Mouse (Mus musculus) embryonic facial prominence, embryonic 11.5 days (tissue): ENCODE results near the gene Rsph3b. TPM values are rescaled to one million over a fixed set of nuclear protein-coding genes. Genes with fewer than 3 reads are reported as not detected.
"Not testable (repeated sequence)": the region's sequence is repeated elsewhere in the genome, so short reads cannot be mapped to it uniquely, and the experiment has no call there.

Source experiments
- ATAC-seq: fragments of 200-750 bp; cut with Nextera tagmentation; replicated peaks from 2 replicates; pipeline ENCODE4 v1.8.0; 2017; ENCODE audit warnings: low read depth; ENCODE audit not compliant: insufficient number of reproducible peaks, low FRiP score, low TSS enrichment
- DNase-seq: peaks from one replicate; pipeline ENCODE4 v3.0.0-alpha.2; 2015; ENCODE audit warnings: low spot score
- H3K27ac ChIP-seq: fragments of 300-500 bp; sonication (generic); replicated peaks from 2 replicates; pipeline ENCODE4 v1.5.1; 2014; ENCODE audit warnings: mild to moderate bottlenecking, low read depth, low read length, control low read depth
- H3K27me3 ChIP-seq: fragments of 300-500 bp; sonication (generic); 2 replicates; pipeline ENCODE4 v1.6.1; 2014; ENCODE audit warnings: mild to moderate bottlenecking, low read length, moderate library complexity, mixed read lengths; ENCODE audit not compliant: control insufficient read depth, insufficient read depth
- H3K36me3 ChIP-seq: fragments of 300-500 bp; sonication (generic); replicated peaks from 2 replicates; pipeline ENCODE4 v1.6.1; 2014; ENCODE audit warnings: low read depth, mild to moderate bottlenecking, low read length, moderate library complexity, mixed read lengths; ENCODE audit not compliant: control insufficient read depth, insufficient read depth
- H3K4me1 ChIP-seq: fragments of 300-500 bp; sonication (generic); 2 replicates; pipeline ENCODE4 v1.6.1; 2014; ENCODE audit warnings: low read length, mixed read lengths; ENCODE audit not compliant: control insufficient read depth, insufficient read depth
- H3K4me2 ChIP-seq: fragments of 300-500 bp; sonication (generic); 2 replicates; pipeline ENCODE4 v1.6.1; 2014; ENCODE audit warnings: low read depth, mild to moderate bottlenecking, control low read depth, low read length, moderate library complexity
- H3K4me3 ChIP-seq: fragments of 300-500 bp; sonication (generic); 2 replicates; pipeline ENCODE4 v1.5.1; 2014; ENCODE audit warnings: low read depth, low read length, control low read depth
- H3K9ac ChIP-seq: fragments of 300-500 bp; sonication (generic); replicated peaks from 2 replicates; pipeline ENCODE4 v1.6.1; 2014; ENCODE audit warnings: mild to moderate bottlenecking, control low read depth, low read length
- H3K9me3 ChIP-seq: fragments of 300-500 bp; sonication (generic); replicated peaks from 2 replicates; pipeline ENCODE4 v1.6.1; 2016; ENCODE audit warnings: mild to moderate bottlenecking, low read length, inconsistent platforms, mixed read lengths; ENCODE audit not compliant: control insufficient read depth
- WGBS: fragments of 180-500 bp; shearing (Covaris S2); extraction: QIAGEN DNeasy Blood & Tissue Kit; methylation state at CpG from one replicate; pipeline ENCODE4 v1.1.7; 2014; 5-methylcytosine and 5-hydroxymethylcytosine counted together
- polyA plus RNA-seq: library from polyadenylated mRNA; unstranded; fragments of >200 nt; fragmentation: Nextera tagmentation; extraction: Ambion mirVana; gene quantifications from 2 replicates; pipeline ENCODE4 v1.2.1, GENCODE M21; 2014

The Rsph3b gene
- polyA plus RNA-seq, 1 experiment from 2014 or later, result 36.7 TPM

DNA sequence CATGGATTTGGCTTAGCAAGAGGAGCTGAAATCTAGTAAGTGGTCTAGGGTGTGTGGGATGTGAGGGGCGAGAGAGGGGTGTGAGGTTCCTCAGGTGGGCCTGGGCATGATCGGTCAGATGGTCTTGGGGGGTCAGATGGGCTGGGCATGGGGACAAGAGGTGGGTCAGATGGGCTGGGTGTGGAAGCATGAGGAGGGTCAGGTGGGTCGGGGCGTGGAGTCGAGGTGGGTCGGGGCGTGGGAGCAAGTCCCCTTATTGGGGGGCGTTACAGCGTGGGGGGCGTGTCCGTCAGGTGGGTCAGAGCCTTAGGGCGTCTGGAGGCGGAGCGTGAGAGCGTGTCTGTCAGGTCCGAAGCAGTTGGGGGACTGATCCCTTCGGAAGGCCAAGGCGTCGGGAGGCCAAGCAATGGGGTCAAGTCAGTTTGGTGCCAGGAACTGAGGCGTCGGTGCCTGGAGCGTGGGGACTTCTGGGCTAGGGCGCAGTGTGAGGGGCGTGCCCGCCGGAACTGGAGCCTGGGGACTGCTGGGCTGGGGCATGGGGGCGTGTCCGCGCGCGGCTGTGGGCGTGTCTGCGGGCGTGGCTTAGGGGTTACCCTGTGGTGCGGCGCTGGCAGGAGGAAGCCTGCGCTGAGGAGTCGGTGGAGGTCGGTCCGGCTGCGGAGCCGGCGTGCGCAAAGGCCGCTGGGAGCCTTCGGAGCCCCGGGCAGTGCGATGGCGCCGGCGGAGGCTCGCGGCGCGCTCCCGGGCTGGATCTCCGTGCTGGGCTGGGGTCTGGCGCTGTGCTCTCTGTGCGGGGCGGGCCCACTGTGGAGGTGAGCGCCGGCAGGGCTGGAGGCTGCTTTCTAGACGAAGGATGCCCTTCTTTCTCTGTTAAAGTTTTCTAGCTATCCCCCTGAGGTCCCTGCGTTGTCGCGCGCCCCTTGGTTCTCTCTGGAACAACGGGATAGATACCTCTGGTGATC, 30.1 kb upstream of the Rsph3b start, which contains the start of gene Gm49721:
Gm49721 (plus strand) TSS at position 618 of the 962 bp plus-strand sequence.
- ATAC-seq, result peak; percentile 99
- not testable (repeated sequence) for H3K4me1 ChIP-seq, H3K27me3 ChIP-seq, H3K27ac ChIP-seq, H3K9me3 ChIP-seq, H3K36me3 ChIP-seq
- DNase-seq, result peak; percentile 26
- Histone ChIP-seq H3K4me2 (peak within 1 kb of the TSS; percentile 38), H3K9ac (peak within 1 kb of the TSS; percentile 66), H3K4me3 (peak within 1 kb of the TSS; percentile 48)
- WGBS, result under 1% methylated on average over 33 of the region's 68 CpGs

- WGBS, result 76% methylated on average over 3 of the region's 3 CpGs
- H3K9ac ChIP-seq, ATAC-seq: not testable (repeated sequence)
These were observed 26.5 kb upstream of the Rsph3b start for GRCm38 (mm10) chr17:6974985-6975384.

GRCm38 (mm10) chr17:6972836-6973396, 24.4 kb upstream of the Rsph3b start:
- 73% methylated on average over 4 of the region's 4 CpGs for WGBS
- not testable (repeated sequence) for DNase-seq, ATAC-seq, H3K9me3 ChIP-seq, H3K4me2 ChIP-seq, H3K27me3 ChIP-seq, H3K27ac ChIP-seq, H3K36me3 ChIP-seq, H3K9ac ChIP-seq, H3K4me3 ChIP-seq, H3K4me1 ChIP-seq

More at GRCm38 (mm10) chr17:6974985-6975384, 26.5 kb upstream of the Rsph3b start:
- not testable (repeated sequence) for H3K9me3 ChIP-seq, H3K36me3 ChIP-seq, H3K4me3 ChIP-seq, H3K27me3 ChIP-seq, DNase-seq, H3K27ac ChIP-seq, H3K4me1 ChIP-seq, H3K4me2 ChIP-seq

- not testable (repeated sequence) for H3K4me1 ChIP-seq, H3K9me3 ChIP-seq, DNase-seq, H3K36me3 ChIP-seq, H3K27ac ChIP-seq, H3K27me3 ChIP-seq, ATAC-seq, H3K9ac ChIP-seq, H3K4me2 ChIP-seq, H3K4me3 ChIP-seq
- WGBS, result 79% methylated on average over 8 of the region's 8 CpGs
These were observed 22.8 kb upstream of the Rsph3b start for GRCm38 (mm10) chr17:6971238-6971637.

DNA sequence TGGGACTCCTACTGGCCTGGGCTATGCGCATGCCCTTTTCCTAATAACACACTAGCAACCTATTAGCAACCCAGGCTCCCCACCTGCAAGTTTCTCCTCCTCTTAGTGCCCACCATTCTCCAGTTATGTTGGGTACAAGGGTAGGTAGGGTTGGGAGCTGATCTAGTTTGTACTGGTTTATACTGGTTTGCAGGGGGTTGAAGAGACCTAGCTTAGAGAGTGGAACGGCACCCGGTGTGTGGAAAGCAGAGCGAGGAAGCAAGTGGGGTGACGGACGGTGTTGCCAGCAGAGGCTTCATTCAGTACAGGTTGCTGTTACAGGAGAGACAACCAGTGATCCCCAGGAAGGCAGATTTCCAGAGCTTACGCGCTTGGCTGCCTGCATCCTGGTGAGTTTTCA, 21.9 kb upstream of the Rsph3b start, which contains the start of gene Rnaset2b:
Rnaset2b (plus strand) TSS at position 301 of the 400 bp plus-strand sequence.
- H3K4me1 ChIP-seq, H3K27ac ChIP-seq, H3K27me3 ChIP-seq, H3K4me3 ChIP-seq, H3K4me2 ChIP-seq, H3K9me3 ChIP-seq, ATAC-seq, H3K9ac ChIP-seq, H3K36me3 ChIP-seq, DNase-seq: not testable (repeated sequence)
- WGBS, result no CpG with 5 or more reads among the region's 8 CpGs

DNA sequence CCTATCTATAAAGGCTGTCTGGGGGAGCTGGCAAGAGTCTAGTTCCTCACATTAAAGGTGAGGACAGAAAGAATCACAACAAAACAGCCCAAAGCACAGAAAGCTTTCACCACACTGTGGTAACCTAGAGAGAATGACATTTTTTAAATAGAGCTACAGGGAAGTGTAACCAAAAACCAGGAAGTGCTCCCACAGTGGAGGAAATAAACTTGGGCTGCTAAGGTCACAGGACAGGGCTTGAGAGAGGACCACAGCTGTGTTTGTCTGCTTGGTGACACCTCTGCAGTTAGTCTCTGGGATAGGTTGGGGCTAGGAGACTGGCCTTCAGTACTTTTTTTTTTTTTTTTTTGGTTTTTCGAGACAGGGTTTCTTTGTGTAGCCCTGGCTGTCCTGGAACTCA, 19.2 kb upstream of the Rsph3b start:
- not testable (repeated sequence) for H3K4me2 ChIP-seq, H3K27ac ChIP-seq, H3K4me3 ChIP-seq, H3K4me1 ChIP-seq, H3K9me3 ChIP-seq, ATAC-seq, DNase-seq, H3K27me3 ChIP-seq, H3K9ac ChIP-seq, H3K36me3 ChIP-seq
- WGBS, result no CpG with 5 or more reads among the region's 1 CpGs

DNA sequence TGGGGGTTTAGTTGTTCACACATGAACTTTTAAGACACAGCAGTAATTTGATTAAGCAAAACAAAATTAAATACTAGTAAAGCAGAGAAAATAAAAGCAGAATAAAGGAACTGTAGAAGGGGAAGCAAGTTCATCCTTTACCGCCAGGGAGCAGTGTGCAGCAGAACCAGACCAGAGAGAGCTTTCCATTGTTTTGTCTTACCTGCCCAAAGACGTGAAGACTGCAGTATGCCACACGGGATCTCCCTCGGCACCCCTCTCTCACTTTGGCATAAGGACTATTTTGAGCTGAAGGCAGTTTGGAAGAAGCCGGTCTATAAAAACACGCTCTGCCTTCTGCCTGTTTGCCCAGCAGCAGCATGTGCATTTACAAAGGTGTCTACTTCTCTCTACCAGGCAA, 16.9 kb upstream of the Rsph3b start:
- 22% methylated on average over 6 of the region's 6 CpGs for WGBS
- DNase-seq, result peak; percentile 26

GRCm38 (mm10) chr17:6962936-6963335, 14.5 kb upstream of the Rsph3b start:
- not testable (repeated sequence) for H3K4me2 ChIP-seq, H3K27ac ChIP-seq, H3K9me3 ChIP-seq, H3K4me1 ChIP-seq, DNase-seq, H3K27me3 ChIP-seq, ATAC-seq, H3K4me3 ChIP-seq, H3K36me3 ChIP-seq, H3K9ac ChIP-seq
- 73% methylated on average over 4 of the region's 4 CpGs for WGBS

More for the DNA sequence above, 16.9 kb upstream of the Rsph3b start:
- H3K27me3 ChIP-seq, H3K36me3 ChIP-seq, H3K4me3 ChIP-seq, ATAC-seq, H3K4me1 ChIP-seq, H3K9me3 ChIP-seq, H3K27ac ChIP-seq, H3K4me2 ChIP-seq, H3K9ac ChIP-seq: not testable (repeated sequence)
